Mouse (Mus musculus) gastrocnemius, adult 8-10 months (tissue): ENCODE results near the gene Gm10837. TPM values are rescaled to one million over a fixed set of nuclear protein-coding genes. Genes with fewer than 3 reads are reported as not detected.

Experiments used
- DNase-seq, 2 experiments: peaks; one replicate each; pipeline ENCODE4 v3.0.0; 2022; ENCODE audit warnings: low spot score in 2 of 2
- total RNA-seq, 4 experiments: library from RNA; stranded (reverse); gene quantifications; 2 replicates each; pipeline ENCODE4 v1.2.4; 2022

The Gm10837 gene
- total RNA-seq, 4 experiments from 2014 or later: not detected

GRCm38 (mm10) chr14:122534017-122534924 lies 43.9 kb downstream of the Gm10837 start, which contains the start of gene Pcca:
Gene Pcca (plus strand): TSS chr14:122534324.
- DNase-seq: peak; percentile 98

DNA sequence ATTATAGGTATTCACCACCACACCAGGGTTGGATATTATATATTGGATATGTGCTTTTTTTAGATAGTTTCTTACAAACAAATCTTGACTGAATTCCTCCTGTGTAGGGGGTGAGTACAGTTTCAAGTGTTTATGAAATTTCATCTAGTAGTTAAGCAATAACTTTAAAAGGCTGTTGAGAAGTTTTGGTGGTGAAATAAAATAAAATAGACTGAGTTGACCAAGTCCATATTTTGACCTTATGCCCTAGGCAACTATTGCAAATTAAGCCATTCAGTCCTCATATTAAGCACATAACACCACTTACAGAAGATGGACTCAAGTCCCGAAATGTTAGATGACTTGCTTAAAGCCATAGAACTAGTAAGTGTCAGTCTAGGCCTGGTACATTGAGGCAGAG lies 45.6 kb downstream of the Gm10837 start:
- no peak for DNase-seq

Other genes starting within 250 kb of the Gm10837 start
- gene Gm5089, start 39.5 kb upstream of the Gm10837 start, total RNA-seq: not detected
- gene Zic5, start 24.9 kb upstream of the Gm10837 start, total RNA-seq: not detected
- gene Zic2, start 15.2 kb upstream of the Gm10837 start, total RNA-seq: not detected
- 10 to 100 TPM; 39.4 to 45.6 (median 43.6) TPM for gene Pcca, start 43.7 kb downstream of the Gm10837 start, total RNA-seq